Mouse (Mus musculus) ES-Bruce4 (cell line): ENCODE data around the gene Dnah6.

ENCODE experiments used
- EP300 ChIP-seq: IDR thresholded peaks from 2 replicates; pipeline ENCODE4 v1.6.1; 2011; ENCODE audit warnings: low read depth, low read length; ENCODE audit not compliant: insufficient read depth
- POLR2A ChIP-seq: IDR thresholded peaks from one replicate; pipeline ENCODE4 v1.8.1; 2011; ENCODE audit warnings: low read length; ENCODE audit not compliant: insufficient read depth

GRCm38 (mm10) chr6:72976866-72977265 lies 244.6 kb downstream of the Dnah6 start:
- no peak for TF ChIP-seq EP300
- TF ChIP-seq POLR2A: no peak
